Mouse (Mus musculus) megakaryocyte progenitor cell, adult 5-6 weeks (primary cell): ENCODE data around the gene G430095P16Rik. TPM values are rescaled to one million over a fixed set of nuclear protein-coding genes. Genes with fewer than 3 reads are reported as not detected.
A peak's percentile ranks its signal among the peaks of the same experiment; 100 is the strongest.

ENCODE experiments used
- ATAC-seq: replicated peaks from 2 replicates; pipeline ENCODE4 v1.8.0; 2016; ENCODE audit warnings: mild to moderate bottlenecking, moderate TSS enrichment, inconsistent platforms; ENCODE audit not compliant: poor library complexity
- total RNA-seq, 2 experiments: library from RNA; stranded (forward) in 1 of 2; stranded (reverse) in 1 of 2; fragments of 157-497, 149-512 nt in 1 of 2; fragments of 200-1000 nt in 1 of 2; gene quantifications; 2 replicates each; pipeline versions ENCODE4 v1.2.3 to v1.2.4; 2015 to 2017

Gene G430095P16Rik
- total RNA-seq, 2 experiments from 2014 or later, result 8.5 to 12.2 TPM

- ATAC-seq, result no peak
These were observed 18.4 kb downstream of the G430095P16Rik start for GRCm38 (mm10) chr8:84740895-84741843.

DNA sequence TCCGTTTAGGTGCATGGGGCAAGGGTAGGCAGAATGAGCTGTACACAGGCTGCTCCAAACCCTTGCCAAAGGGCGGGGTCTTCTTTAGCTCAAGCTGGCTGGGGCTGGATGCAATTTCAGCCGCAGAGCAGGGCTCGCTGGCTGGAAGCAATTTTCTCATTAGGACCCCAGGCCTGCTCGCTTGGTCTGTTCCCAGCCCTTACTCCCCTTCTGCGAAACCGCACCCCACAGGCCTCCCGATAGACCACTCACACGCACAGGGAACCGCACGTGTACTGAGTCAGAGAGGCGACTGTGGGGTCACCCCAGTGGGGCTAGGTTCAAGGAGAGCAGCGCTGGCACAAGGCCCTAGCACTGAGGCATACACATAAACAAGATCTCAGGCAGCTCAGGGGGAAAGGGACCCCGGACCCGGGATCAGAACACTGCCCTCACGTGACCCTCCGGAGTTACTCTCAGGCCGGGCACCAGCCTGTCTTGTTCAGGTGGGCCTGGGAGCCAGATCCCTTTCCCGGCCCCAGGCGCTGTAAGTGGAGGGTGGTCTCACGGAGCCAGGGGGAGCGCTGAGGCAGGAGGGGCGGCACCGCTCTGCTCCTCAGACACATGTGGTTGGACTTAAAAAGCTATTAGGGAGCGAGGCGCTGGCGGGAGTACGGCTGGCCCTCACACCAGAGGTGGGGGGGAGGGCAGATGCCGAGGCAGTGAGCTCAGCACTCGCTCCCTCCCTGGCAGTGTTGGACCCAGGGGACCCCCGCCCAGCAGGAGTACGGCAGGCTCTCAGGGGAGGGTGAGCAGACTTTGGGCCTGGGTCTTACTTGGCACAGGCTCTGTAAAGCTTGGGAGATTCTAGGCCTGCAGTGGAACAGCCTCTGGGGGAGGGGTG is 19.6 kb downstream of the G430095P16Rik start:
- no peak for ATAC-seq

DNA sequence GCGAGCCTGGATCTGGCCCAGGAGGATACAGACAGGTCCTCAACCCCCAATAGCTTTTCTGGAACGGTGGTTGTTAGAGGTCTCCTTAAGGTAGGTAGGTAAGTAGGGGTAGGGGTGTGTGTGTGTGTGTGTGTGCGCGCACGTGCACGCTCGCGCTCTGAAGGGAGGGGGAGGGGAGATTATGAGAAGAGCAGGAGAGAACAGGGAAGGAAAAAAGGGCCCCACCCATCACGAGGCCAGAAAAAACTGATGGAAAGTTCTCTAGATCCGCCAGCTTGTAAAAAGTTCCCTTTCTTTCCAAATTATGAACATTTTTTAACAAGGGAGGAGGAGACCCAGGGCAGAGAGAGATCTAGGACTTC is 20.2 kb downstream of the G430095P16Rik start:
- ATAC-seq, result no peak

DNA sequence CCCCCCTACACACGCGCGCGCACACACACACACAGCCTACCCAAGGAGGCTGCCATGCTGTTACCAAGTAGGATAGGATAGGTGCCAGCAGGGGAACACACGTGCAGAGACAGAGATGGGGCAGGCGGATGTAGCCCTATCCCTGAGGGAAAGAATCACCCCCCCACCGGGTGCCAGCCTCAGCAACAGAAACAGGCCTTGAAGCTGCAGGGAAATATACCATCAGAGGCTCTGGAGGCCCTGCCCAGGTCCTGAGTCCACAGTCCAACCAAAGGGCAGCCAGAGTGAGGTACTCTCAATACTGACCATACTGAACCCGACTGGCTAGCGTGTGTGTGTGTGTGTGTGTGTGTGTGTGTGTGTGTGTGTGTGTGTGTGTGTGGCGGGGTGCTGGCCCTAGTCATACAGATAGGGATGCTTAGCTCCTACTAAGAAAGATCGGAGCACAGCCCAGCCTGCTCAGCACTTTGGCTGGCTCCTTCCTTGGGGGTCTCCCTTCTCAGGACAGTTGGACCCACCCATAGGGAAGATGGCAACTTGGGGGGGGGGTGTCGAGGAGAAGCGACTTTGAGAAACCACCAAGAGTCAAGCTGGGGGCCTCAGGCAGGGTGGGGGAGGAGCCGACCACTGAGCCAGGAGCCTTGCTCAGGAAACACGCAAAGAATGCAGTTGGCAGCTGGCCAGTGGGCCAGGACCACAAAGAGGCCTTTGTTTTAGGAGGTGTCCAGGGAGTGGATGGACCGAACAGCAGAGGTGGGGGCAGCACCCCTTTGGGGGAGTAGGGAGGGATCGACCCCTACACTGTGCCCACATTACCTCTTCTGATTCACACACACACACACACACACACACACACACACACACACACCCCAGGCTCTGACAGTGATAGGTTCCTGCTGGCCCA is 21.0 kb downstream of the G430095P16Rik start:
- ATAC-seq, result peak; percentile 11; the same call in 1 of the 2 replicates

GRCm38 (mm10) chr8:84745032-84745925 is 22.5 kb downstream of the G430095P16Rik start:
- ATAC-seq, result no peak; the same call in 1 of the 2 replicates

- ATAC-seq, result no peak
These were observed 26.7 kb downstream of the G430095P16Rik start for GRCm38 (mm10) chr8:84749519-84749918.

GRCm38 (mm10) chr8:84752734-84753582 is 30.2 kb downstream of the G430095P16Rik start:
- ATAC-seq, result no peak

- ATAC-seq, result no peak
These were observed 34.7 kb downstream of the G430095P16Rik start for GRCm38 (mm10) chr8:84757501-84757900.

DNA sequence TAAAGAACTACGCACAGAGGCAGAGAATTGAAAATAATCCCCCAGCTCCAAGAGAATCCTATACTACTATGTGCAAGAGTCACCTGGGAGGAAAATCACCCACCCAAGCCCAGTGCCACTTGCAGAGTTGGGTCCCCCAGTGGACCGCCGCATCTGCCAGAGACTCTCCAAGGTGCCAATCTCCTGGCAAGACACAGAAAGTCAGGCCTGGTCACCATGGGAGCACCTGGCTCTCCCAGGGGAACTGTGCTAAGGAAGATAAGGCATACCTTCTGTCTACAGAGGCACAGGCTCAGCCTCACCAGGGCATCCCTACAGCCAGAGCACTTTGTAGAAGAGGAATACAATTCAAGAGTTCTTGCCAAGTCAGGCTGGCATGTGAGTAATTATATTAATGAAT is 35.5 kb downstream of the G430095P16Rik start:
- ATAC-seq, result no peak

DNA sequence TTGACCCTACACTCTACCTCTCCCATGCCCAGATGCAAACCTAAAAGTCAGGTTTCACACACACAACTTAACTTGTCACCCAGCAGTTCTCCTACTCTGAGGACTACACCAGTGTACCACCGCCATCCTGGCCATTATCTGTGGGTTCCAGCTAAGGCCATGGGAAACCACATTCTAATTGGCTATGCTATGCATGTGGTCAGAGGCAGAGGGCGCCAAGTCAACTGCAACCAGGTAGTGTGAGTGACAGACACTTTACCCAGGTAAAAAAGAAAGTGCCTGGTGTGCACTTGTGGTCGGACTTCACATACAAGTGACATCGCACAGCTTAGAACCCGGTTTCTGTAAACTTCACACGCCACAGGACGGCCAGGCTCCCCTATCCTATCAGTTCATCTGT is 36.3 kb downstream of the G430095P16Rik start:
- peak; percentile 79 for ATAC-seq

- no peak for ATAC-seq
These were observed 36.9 kb downstream of the G430095P16Rik start for GRCm38 (mm10) chr8:84759718-84760117.

GRCm38 (mm10) chr8:84760405-84760805 is 37.6 kb downstream of the G430095P16Rik start:
- ATAC-seq, result no peak

- ATAC-seq, result no peak
These were observed 38.1 kb downstream of the G430095P16Rik start for GRCm38 (mm10) chr8:84760901-84761300.

GRCm38 (mm10) chr8:84764100-84764499 is 41.3 kb downstream of the G430095P16Rik start:
- ATAC-seq, result no peak

DNA sequence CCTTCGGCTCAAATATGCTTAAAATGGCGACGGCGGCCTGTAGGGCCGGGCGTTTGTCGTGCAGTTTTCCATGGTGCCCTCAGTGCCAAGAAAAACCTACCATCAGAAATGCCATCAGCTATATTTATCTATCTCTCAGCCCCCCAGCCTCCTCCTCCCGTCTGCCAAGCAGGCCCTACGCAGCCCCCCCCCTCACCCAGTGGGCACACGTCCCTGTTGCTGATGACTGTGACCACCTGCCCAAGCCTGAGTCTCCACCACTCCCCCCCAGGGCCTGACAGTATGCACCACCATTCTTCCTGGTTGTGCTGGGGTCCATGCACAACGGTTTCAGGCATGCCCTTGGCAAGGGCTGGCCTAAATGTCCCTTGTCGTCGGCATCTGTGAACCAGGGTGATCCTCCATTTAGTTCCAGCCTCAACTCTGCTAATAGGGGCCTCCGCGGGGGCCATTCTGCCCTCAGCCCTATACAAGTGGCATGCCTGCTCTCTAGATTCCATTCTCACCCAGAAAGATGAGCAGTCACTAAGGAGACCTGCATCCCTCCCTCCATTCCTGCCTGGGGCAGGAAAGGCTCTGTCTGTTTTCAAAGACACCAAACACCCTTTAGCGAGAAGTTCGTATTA is 42.2 kb downstream of the G430095P16Rik start:
- no peak for ATAC-seq

- no peak for ATAC-seq
These were observed 42.8 kb downstream of the G430095P16Rik start for GRCm38 (mm10) chr8:84765629-84766028.

DNA sequence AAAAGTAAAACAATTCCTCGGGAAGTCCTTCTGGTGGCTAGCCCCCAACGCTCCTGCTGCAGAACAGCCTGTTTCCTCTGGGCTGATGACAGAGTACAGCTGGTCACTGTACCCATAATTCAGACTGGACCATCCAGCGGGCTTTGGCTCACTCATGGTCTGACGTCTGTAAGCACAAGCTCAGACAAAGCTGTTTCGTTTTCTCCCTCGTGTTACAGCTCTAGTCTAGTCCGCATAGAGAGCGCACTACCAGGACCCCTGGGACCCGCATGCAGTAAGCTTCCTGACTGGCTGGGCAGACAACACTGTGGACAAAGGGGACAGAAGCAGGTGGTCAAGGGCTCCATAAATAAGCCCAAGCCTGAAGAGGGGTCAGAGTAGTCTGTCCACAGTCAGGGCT is 43.6 kb downstream of the G430095P16Rik start:
- no peak for ATAC-seq

DNA sequence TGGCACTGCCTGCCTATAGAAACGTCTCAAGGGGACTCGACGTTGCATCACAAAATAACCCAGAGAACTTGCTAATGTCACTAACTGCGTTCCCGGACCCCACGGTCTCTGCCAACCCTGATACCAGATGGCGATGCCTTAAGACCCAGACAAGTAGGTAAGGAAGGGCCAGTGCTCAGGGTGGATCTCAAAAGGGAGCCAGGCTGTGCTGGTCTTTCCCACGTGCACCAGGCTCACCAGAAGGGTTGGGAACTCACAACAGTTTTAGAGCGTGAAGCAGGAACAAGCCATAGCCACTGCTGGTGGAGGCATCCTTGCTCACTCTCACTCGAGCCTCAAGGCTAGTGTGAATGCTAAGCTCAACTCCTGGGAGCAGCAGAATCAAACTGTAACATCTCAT is 44.4 kb downstream of the G430095P16Rik start:
- ATAC-seq, result no peak
